Mouse (Mus musculus) kidney, postnatal 0 days (tissue): ENCODE measurements around the gene Sestd1. TPM values are rescaled to one million over a fixed set of nuclear protein-coding genes. Genes with fewer than 3 reads are reported as not detected.

Experiments used
- ATAC-seq: fragments of 200-750 bp; cut with Nextera tagmentation; replicated peaks from 2 replicates; pipeline ENCODE4 v1.8.0; 2017; ENCODE audit warnings: low read depth, moderate number of reproducible peaks, moderate TSS enrichment, moderate library complexity; ENCODE audit not compliant: low FRiP score
- DNase-seq: peaks from one replicate; pipeline ENCODE4 v3.0.0-alpha.2; 2016; ENCODE audit warnings: low spot score
- H3K27ac ChIP-seq: fragments of 300-500 bp; sonication (generic); 2 replicates; pipeline ENCODE4 v1.5.1; 2014; ENCODE audit warnings: mild to moderate bottlenecking
- H3K27me3 ChIP-seq: fragments of 300-500 bp; sonication (generic); 2 replicates; pipeline ENCODE4 v1.6.1; 2014; ENCODE audit warnings: low read length, mixed read lengths; ENCODE audit not compliant: insufficient read depth
- H3K36me3 ChIP-seq: fragments of 300-500 bp; sonication (generic); 2 replicates; pipeline ENCODE4 v1.6.1; 2014; ENCODE audit warnings: low read length, mixed read lengths; ENCODE audit not compliant: insufficient read depth
- H3K4me1 ChIP-seq: fragments of 300-500 bp; sonication (generic); replicated peaks from 2 replicates; pipeline ENCODE4 v1.6.1; 2014; ENCODE audit warnings: antibody characterized with exemption, low read length, mixed read lengths; ENCODE audit not compliant: insufficient read depth
- H3K4me2 ChIP-seq: fragments of 300-500 bp; sonication (generic); 2 replicates; pipeline ENCODE4 v1.6.1; 2014; ENCODE audit warnings: mild to moderate bottlenecking, low read length, moderate library complexity, mixed read lengths
- H3K4me3 ChIP-seq: fragments of 300-500 bp; sonication (generic); replicated peaks from 2 replicates; pipeline ENCODE4 v1.5.1; 2014; ENCODE audit warnings: low read depth, low read length
- H3K9ac ChIP-seq: fragments of 300-500 bp; sonication (generic); 2 replicates; pipeline ENCODE4 v1.6.1; 2014; ENCODE audit warnings: low read depth, low read length
- H3K9me3 ChIP-seq: fragments of 300-500 bp; sonication (generic); replicated peaks from 2 replicates; pipeline ENCODE4 v1.6.1; 2016; ENCODE audit warnings: low read length, inconsistent platforms, mixed read lengths
- CTCF ChIP-seq: IDR thresholded peaks from 2 replicates; pipeline ENCODE4 v1.5.1; 2016; ENCODE audit warnings: antibody characterized with exemption, low read depth, mild to moderate bottlenecking, moderate library complexity
- WGBS: fragments of 180-500 bp; shearing (Covaris S2); extraction: QIAGEN DNeasy Blood & Tissue Kit; methylation state at CpG from one replicate; pipeline ENCODE4 v1.1.7; 2014; 5-methylcytosine and 5-hydroxymethylcytosine counted together
- polyA plus RNA-seq: library from polyadenylated mRNA; unstranded; fragments of >200 nt; fragmentation: Nextera tagmentation; extraction: Ambion mirVana; gene quantifications from 2 replicates; pipeline ENCODE4 v1.2.1, GENCODE M21; 2015

Sestd1 gene
- polyA plus RNA-seq, 1 experiment from 2014 or later, result 36.8 TPM

DNA sequence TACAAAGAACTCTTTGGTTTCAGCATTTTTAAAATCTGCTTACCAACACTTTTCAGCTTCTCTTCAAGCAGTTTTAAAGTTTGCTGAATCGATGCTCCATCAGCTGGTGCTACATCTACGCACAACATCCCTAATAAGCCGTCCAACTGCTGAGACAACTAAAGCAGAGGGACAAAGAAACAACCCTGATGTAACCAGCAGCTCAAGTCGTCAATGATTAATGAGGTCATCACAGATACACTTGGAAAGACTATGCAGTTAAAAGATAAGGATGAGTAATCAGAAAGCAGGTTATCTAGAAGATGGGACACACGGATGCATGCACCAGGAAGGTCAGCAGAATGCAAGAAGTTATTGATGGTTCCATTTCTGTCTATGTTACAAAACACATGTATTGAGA is 82.1 kb downstream of the Sestd1 start:
- Histone ChIP-seq H3K27ac (no peak overlapping the region), H3K4me1 (no peaks in the 10 kb centered on the region), H3K4me3 (no peak overlapping the region), H3K9me3 (no peaks in the 10 kb centered on the region), H3K4me2 (no peak overlapping the region), H3K27me3 (no peaks in the 10 kb centered on the region), H3K36me3 (peaks cover 35% of the 10 kb centered on the region), H3K9ac (no peak overlapping the region)
- no peak for ATAC-seq
- no peak for TF ChIP-seq CTCF
- DNase-seq, result no peak
- WGBS, result 73% methylated on average over 5 of the region's 5 CpGs

DNA sequence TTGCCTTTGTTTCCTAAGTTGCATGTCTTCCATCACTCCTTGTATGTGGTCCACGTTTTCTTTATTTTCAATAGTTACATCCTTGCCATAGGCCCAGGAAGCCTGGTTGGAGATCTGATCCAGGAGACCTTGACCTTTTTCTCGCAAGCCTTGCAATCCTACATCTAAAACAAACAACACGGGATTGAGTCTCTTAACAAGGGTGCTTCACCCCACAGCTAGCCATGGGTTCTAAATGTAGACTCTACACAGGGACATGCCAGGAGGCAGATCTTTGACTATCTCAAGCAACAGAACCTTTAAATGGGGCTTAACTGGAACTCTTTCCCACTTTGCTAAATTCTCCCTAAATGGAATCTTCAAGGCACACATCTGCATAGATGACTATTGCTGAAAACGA is 83.6 kb downstream of the Sestd1 start:
- ATAC-seq, result no peak
- Histone ChIP-seq H3K27ac (no peak overlapping the region), H3K9me3 (no peaks in the 10 kb centered on the region), H3K4me1 (no peaks in the 10 kb centered on the region), H3K36me3 (peaks cover 40% of the 10 kb centered on the region), H3K4me2 (no peak overlapping the region), H3K27me3 (no peaks in the 10 kb centered on the region), H3K4me3 (no peak overlapping the region), H3K9ac (no peak overlapping the region)
- no peak for TF ChIP-seq CTCF
- no peak for DNase-seq
- 84% methylated on average over 4 of the region's 4 CpGs for WGBS

DNA sequence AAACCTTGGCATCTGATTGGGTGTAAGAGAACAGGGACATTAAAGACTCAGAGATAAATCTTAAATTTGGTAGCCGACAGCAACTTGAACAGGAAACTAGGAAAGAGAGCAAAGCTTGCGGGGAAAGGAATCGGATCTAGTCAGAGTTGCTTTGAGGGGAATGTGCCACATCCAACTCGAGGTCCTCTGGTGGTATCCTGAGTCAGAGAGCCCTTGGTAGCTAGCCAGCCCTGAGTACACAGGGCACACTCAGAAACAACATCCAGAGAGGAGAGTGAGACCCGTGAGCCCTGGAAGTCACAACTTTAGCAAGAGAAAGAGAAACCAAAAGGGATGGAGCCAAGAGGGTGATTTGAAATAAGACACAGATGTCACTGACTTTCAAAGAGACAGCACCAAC is 85.3 kb downstream of the Sestd1 start:
- Histone ChIP-seq H3K36me3 (peaks cover 36% of the 10 kb centered on the region), H3K27ac (no peak overlapping the region), H3K4me2 (no peak overlapping the region), H3K4me3 (no peak overlapping the region), H3K27me3 (no peaks in the 10 kb centered on the region), H3K4me1 (no peaks in the 10 kb centered on the region), H3K9ac (no peak overlapping the region), H3K9me3 (no peaks in the 10 kb centered on the region)
- no peak for ATAC-seq
- WGBS, result 88% methylated on average over 5 of the region's 5 CpGs
- DNase-seq, result no peak
- TF ChIP-seq CTCF, result no peak

DNA sequence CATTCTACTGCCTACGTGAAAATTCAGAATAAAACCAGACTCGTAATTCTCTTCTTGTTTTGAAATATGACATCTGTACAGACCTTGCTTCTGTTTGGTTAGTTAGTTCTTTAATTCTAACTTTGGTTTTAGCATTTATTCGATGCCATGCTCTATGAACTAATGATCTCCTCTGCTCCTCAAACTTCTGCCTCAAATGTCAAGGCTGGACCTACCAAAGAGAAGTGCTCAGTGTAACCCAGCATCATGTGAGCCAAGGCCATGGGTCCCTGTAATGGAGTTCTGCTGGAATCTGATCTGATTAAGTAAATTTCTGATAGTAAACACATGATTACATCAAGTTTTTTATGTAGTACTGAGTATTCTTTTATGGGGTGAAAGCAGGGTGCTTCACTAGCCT is 88.6 kb downstream of the Sestd1 start:
- no peaks in the 10 kb centered on the region for H3K4me1 ChIP-seq
- 93% methylated on average over 3 of the region's 3 CpGs for WGBS
- H3K4me3 ChIP-seq, result no peak overlapping the region
- no peak for ATAC-seq
- H3K9me3 ChIP-seq, result no peaks in the 10 kb centered on the region
- H3K27ac ChIP-seq, result no peak overlapping the region
- H3K36me3 ChIP-seq, result peaks cover 44% of the 10 kb centered on the region
- no peaks in the 10 kb centered on the region for H3K27me3 ChIP-seq
- no peak overlapping the region for H3K4me2 ChIP-seq
- no peak for DNase-seq
- no peak overlapping the region for H3K9ac ChIP-seq
- no peak for TF ChIP-seq CTCF

DNA sequence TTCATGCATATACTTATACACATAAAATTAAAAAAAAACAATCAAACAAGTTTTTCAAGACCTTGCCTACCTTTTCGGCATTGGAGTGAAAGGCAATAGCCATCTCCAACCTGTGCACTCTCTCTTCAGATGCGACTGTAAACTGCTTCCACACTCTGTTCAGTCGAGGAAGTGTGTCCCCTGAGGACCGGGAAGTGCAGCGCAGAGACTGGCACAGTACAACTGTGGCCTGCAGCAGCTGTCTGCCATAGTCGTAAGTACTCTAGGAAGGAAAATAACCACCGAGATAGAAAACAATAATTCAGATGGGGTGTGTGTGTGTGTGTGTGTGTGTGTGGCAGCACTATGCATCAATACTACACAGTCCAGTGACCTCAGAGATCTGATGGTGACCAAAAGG is 89.5 kb downstream of the Sestd1 start:
- Histone ChIP-seq H3K4me2 (no peak overlapping the region), H3K9ac (no peak overlapping the region), H3K4me3 (no peak overlapping the region), H3K36me3 (peaks cover 45% of the 10 kb centered on the region), H3K27me3 (no peaks in the 10 kb centered on the region), H3K27ac (no peak overlapping the region), H3K4me1 (no peaks in the 10 kb centered on the region), H3K9me3 (no peaks in the 10 kb centered on the region)
- TF ChIP-seq CTCF, result no peak
- no peak for ATAC-seq
- DNase-seq, result no peak
- 91% methylated on average over 7 of the region's 7 CpGs for WGBS

DNA sequence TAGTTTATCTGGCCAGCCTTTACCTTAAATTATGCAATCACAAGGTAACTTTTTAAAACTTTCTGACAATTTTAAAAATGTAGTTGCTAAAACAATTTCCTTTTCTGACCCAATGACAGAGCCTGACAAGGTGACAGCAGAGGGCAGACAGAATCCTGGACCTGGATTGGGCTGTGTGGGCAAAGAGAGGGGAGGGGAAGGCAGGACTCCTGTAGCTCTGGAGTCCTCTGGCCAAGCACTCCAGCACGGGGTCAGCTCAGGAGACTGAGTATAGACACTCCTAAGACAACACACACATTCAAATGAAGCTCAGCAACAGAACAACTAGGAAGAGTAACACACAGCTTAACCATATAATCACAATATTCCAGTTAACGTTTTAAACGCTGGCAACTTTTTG is 90.1 kb downstream of the Sestd1 start:
- 89% methylated on average over 3 of the region's 3 CpGs for WGBS
- H3K27me3 ChIP-seq, result no peaks in the 10 kb centered on the region
- DNase-seq (no peak), ATAC-seq (no peak)
- peaks cover 42% of the 10 kb centered on the region for H3K36me3 ChIP-seq
- no peak overlapping the region for H3K9ac ChIP-seq
- H3K27ac ChIP-seq, result no peak overlapping the region
- H3K4me3 ChIP-seq, result no peak overlapping the region
- TF ChIP-seq CTCF, result no peak
- no peaks in the 10 kb centered on the region for H3K4me1 ChIP-seq
- H3K4me2 ChIP-seq, result no peak overlapping the region
- H3K9me3 ChIP-seq, result no peaks in the 10 kb centered on the region

DNA sequence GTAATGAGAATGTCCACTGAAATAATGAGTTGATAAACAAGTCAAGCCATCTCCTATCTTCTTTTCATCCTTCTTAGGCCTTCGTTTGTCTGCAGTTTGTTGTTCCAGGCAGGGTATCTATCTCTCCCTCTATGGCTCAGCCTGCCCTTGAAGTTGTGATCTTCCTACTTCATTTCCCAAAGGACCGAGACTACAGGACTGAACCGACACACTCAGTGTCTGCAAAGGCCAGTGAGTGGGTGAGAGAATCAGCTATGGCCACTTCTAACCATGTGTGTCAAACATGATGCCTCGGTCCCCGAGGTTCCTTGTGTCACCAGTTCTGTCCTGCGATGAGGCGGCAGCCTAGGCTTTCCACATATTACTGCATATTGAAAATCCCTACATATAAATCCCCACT is 90.7 kb downstream of the Sestd1 start:
- Histone ChIP-seq H3K4me2 (no peak overlapping the region), H3K9ac (no peak overlapping the region), H3K27me3 (no peaks in the 10 kb centered on the region), H3K36me3 (peaks cover 36% of the 10 kb centered on the region), H3K27ac (no peak overlapping the region), H3K9me3 (no peaks in the 10 kb centered on the region), H3K4me3 (no peak overlapping the region), H3K4me1 (no peaks in the 10 kb centered on the region)
- WGBS, result 93% methylated on average over 7 of the region's 7 CpGs
- DNase-seq, result no peak
- ATAC-seq, result no peak
- no peak for TF ChIP-seq CTCF
